Mouse (Mus musculus) lung, adult 2 months (tissue): ENCODE measurements around the gene Spop.

Experiments used
- CTCF ChIP-seq: fragments of 200-500 bp; IDR thresholded peaks from 2 replicates; pipeline ENCODE4 v1.5.1; 2011; ENCODE audit warnings: mild to moderate bottlenecking, low read length, control low read depth; ENCODE audit not compliant: insufficient read depth
- POLR2A ChIP-seq: fragments of 200-500 bp; IDR thresholded peaks from 2 replicates; pipeline ENCODE4 v1.6.1; 2011; ENCODE audit warnings: low read depth, mild to moderate bottlenecking, control low read depth, low read length, borderline replicate concordance; ENCODE audit errors: extremely low read depth

DNA sequence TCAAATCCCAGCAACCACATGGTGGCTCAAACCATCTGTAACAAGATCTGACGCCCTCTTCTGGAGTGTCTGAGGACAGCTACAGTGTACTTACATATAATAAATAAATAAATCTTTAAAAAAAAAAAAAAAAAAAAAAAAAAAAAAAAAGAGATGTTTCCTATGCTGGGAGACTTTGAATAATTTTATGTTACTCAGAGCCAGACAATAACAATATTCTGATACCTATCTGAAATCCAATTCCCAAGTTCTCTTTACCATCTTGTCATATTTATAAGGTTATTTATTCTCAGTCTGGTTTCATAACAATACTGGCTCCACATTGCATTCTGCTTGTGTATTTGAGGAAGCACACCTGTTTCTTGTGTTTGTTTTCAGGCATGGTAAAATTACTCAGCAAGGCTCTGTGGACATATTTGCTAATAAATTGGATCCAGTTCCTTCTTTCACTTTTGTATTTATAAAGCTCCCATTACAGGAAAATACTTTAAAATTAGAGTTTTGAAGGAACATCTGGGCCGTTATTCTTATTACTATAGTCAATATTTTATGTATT lies 7.1 kb downstream of the Spop start:
- TF ChIP-seq CTCF (no peak), POLR2A (no peak)
